Mouse (Mus musculus) embryonic facial prominence, embryonic 11.5 days (tissue): Measurements from ENCODE around the gene Krtap17-1. TPM values are rescaled to one million over a fixed set of nuclear protein-coding genes. Genes with fewer than 3 reads are reported as not detected.
A peak's percentile ranks its signal among the peaks of the same experiment; 100 is the strongest.

ENCODE experiments used
- ATAC-seq: fragments of 200-750 bp; cut with Nextera tagmentation; replicated peaks from 2 replicates; pipeline ENCODE4 v1.8.0; 2017; ENCODE audit warnings: low read depth; ENCODE audit not compliant: insufficient number of reproducible peaks, low FRiP score, low TSS enrichment
- DNase-seq: peaks from one replicate; pipeline ENCODE4 v3.0.0-alpha.2; 2015; ENCODE audit warnings: low spot score
- H3K27ac ChIP-seq: fragments of 300-500 bp; sonication (generic); replicated peaks from 2 replicates; pipeline ENCODE4 v1.5.1; 2014; ENCODE audit warnings: mild to moderate bottlenecking, low read depth, low read length, control low read depth
- H3K27me3 ChIP-seq: fragments of 300-500 bp; sonication (generic); 2 replicates; pipeline ENCODE4 v1.6.1; 2014; ENCODE audit warnings: mild to moderate bottlenecking, low read length, moderate library complexity, mixed read lengths; ENCODE audit not compliant: control insufficient read depth, insufficient read depth
- H3K36me3 ChIP-seq: fragments of 300-500 bp; sonication (generic); replicated peaks from 2 replicates; pipeline ENCODE4 v1.6.1; 2014; ENCODE audit warnings: low read depth, mild to moderate bottlenecking, low read length, moderate library complexity, mixed read lengths; ENCODE audit not compliant: control insufficient read depth, insufficient read depth
- H3K4me1 ChIP-seq: fragments of 300-500 bp; sonication (generic); 2 replicates; pipeline ENCODE4 v1.6.1; 2014; ENCODE audit warnings: low read length, mixed read lengths; ENCODE audit not compliant: control insufficient read depth, insufficient read depth
- H3K4me2 ChIP-seq: fragments of 300-500 bp; sonication (generic); 2 replicates; pipeline ENCODE4 v1.6.1; 2014; ENCODE audit warnings: low read depth, mild to moderate bottlenecking, control low read depth, low read length, moderate library complexity
- H3K4me3 ChIP-seq: fragments of 300-500 bp; sonication (generic); 2 replicates; pipeline ENCODE4 v1.5.1; 2014; ENCODE audit warnings: low read depth, low read length, control low read depth
- H3K9ac ChIP-seq: fragments of 300-500 bp; sonication (generic); replicated peaks from 2 replicates; pipeline ENCODE4 v1.6.1; 2014; ENCODE audit warnings: mild to moderate bottlenecking, control low read depth, low read length
- H3K9me3 ChIP-seq: fragments of 300-500 bp; sonication (generic); replicated peaks from 2 replicates; pipeline ENCODE4 v1.6.1; 2016; ENCODE audit warnings: mild to moderate bottlenecking, low read length, inconsistent platforms, mixed read lengths; ENCODE audit not compliant: control insufficient read depth
- WGBS: fragments of 180-500 bp; shearing (Covaris S2); extraction: QIAGEN DNeasy Blood & Tissue Kit; methylation state at CpG from one replicate; pipeline ENCODE4 v1.1.7; 2014; 5-methylcytosine and 5-hydroxymethylcytosine counted together
- polyA plus RNA-seq: library from polyadenylated mRNA; unstranded; fragments of >200 nt; fragmentation: Nextera tagmentation; extraction: Ambion mirVana; gene quantifications from 2 replicates; pipeline ENCODE4 v1.2.1, GENCODE M21; 2014

Krtap17-1 gene
- polyA plus RNA-seq, 1 experiment from 2014 or later, result not detected

DNA sequence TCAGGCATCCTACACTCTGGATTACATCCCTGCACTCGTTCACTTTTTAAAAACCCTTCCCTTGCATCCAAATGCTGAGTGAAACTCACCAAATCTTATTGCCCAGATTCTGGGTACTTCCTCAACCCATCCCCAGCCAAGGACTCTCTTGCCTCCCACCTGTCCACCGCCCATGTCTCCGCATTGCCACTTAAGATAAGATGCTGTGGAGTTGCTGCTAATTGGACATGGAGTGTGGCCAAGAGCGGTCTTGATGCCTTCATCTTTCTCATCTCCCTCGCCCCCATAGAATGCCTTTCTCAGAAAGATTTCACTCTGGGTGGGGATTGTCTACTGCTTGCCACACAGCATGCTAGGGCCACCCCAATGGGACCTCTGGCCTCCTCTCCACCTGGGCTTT, 14.5 kb upstream of the Krtap17-1 start:
- no peaks in the 10 kb centered on the region for H3K27me3 ChIP-seq
- H3K9ac ChIP-seq, result no peak overlapping the region
- H3K4me2 ChIP-seq, result no peak overlapping the region
- no peaks in the 10 kb centered on the region for H3K9me3 ChIP-seq
- H3K36me3 ChIP-seq, result no peaks in the 10 kb centered on the region
- no peak overlapping the region for H3K27ac ChIP-seq
- 84% methylated on average over 5 of the region's 5 CpGs for WGBS
- no peak for ATAC-seq
- DNase-seq, result no peak
- no peak overlapping the region for H3K4me3 ChIP-seq
- H3K4me1 ChIP-seq, result no peaks in the 10 kb centered on the region

DNA sequence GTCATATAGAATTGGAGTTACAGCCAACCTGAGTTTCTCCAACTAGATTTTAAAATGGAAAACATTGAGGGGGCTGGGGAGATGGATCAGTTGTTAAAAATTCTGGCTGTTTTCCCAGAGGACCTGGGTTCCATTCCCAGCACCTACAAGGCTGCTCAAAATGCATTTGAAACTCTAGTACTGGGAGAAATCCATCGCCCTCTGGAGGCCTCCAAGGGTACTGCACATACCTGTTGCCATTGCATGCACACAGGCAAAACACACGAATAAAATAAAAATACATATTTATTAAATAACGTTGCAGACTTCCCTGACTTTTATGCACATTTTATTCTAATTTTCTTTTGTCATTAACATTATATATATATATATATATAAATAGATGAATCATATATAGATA, 12.8 kb upstream of the Krtap17-1 start:
- no peak overlapping the region for H3K4me3 ChIP-seq
- no peaks in the 10 kb centered on the region for H3K4me1 ChIP-seq
- H3K4me2 ChIP-seq, result no peak overlapping the region
- H3K27ac ChIP-seq, result no peak overlapping the region
- DNase-seq (no peak), ATAC-seq (no peak)
- WGBS, result 59% methylated on average over 3 of the region's 3 CpGs
- no peaks in the 10 kb centered on the region for H3K27me3 ChIP-seq
- H3K9me3 ChIP-seq, result no peaks in the 10 kb centered on the region
- H3K36me3 ChIP-seq, result no peaks in the 10 kb centered on the region
- H3K9ac ChIP-seq, result no peak overlapping the region

DNA sequence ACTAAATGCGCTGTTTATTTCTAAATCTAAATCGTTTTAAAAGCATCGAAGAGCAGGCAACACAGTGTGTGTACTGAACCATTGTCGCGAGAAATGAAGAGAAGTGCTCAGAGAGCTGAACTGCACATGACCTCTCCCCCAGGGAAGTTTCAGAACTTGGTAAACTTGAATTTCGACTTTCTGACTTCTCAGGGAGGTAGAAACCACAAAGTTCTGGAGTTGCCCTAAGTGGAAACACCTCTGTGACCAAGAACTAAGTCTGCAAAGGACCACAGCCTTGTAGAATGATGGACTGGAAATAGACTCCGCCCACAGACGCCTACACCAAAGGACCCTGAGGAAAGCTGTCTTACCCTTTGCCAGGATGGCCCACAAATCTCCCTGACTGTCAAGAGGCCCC, 12.1 kb upstream of the Krtap17-1 start:
- no peak overlapping the region for H3K27ac ChIP-seq
- DNase-seq, result no peak
- no peaks in the 10 kb centered on the region for H3K36me3 ChIP-seq
- ATAC-seq, result no peak
- H3K4me2 ChIP-seq, result no peak overlapping the region
- no peaks in the 10 kb centered on the region for H3K4me1 ChIP-seq
- H3K9ac ChIP-seq, result no peak overlapping the region
- H3K27me3 ChIP-seq, result no peaks in the 10 kb centered on the region
- WGBS, result 89% methylated on average over 8 of the region's 8 CpGs
- no peaks in the 10 kb centered on the region for H3K9me3 ChIP-seq
- H3K4me3 ChIP-seq, result no peak overlapping the region

DNA sequence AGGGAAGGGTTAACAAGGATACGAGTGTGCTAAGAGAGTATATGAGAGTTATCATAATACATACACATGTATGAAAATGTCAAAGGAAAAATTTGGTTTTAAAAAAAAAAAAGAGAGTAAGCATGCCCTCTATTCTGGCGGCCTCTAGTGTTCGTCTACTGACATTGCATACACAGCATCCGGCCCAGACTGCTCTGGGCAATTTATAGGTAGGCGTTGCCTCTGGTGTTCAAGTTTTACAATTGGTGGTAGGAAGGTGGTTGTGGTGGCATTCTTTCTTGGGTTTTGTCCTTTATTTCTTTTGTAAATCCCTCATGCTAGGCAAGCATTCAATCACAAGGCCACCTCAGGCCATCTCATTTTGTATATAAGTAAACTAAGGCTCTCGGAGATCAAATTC, 11.1 kb upstream of the Krtap17-1 start:
- Histone ChIP-seq H3K4me2 (no peak overlapping the region), H3K27ac (no peak overlapping the region), H3K9me3 (no peaks in the 10 kb centered on the region), H3K4me3 (no peak overlapping the region), H3K36me3 (no peaks in the 10 kb centered on the region), H3K27me3 (no peaks in the 10 kb centered on the region), H3K4me1 (no peaks in the 10 kb centered on the region), H3K9ac (no peak overlapping the region)
- no peak for ATAC-seq
- 27% methylated on average over 6 of the region's 6 CpGs for WGBS
- peak; percentile 72 for DNase-seq

DNA sequence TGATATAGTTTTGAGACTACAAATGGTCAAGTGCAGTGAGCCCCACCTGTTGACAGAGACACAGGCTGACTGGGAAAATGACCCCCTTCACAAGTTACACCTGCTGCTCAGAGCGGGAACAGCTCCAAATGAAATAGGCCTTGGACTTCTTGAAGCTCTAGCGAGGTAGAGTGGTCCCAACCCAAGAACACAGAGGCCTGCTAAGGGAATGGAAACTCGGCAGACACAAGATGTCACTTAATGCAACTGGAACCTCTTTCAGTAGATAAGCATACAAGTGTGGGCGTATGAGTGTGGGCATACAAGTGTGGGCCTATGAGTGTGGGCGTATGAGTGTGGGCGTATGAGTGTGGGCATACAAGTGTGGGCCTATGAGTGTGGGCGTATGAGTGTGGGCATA, 5.3 kb upstream of the Krtap17-1 start:
- H3K4me2 ChIP-seq, result no peak overlapping the region
- H3K9ac ChIP-seq, result no peak overlapping the region
- no peaks in the 10 kb centered on the region for H3K27me3 ChIP-seq
- no peaks in the 10 kb centered on the region for H3K9me3 ChIP-seq
- H3K27ac ChIP-seq, result no peak overlapping the region
- no peaks in the 10 kb centered on the region for H3K4me1 ChIP-seq
- WGBS, result 92% methylated on average over 7 of the region's 7 CpGs
- ATAC-seq, result no peak
- no peak overlapping the region for H3K4me3 ChIP-seq
- no peaks in the 10 kb centered on the region for H3K36me3 ChIP-seq
- no peak for DNase-seq

DNA sequence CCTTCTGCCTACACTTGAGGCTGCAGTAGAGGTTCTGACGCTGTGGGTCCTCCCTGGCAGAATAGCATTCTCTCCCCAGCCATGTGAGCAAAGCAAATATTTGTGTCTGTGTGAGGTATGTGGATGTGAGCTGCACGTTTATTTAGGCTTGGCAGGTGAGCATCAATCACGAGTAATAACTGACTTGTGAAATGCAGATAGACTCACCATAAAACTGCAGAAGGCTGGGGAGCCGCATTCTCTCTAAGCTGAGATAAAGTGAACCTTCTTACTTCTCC, 529 bp upstream of the Krtap17-1 start:
- no peak overlapping the region for H3K27ac ChIP-seq
- H3K4me2 ChIP-seq, result no peak overlapping the region
- no peak for DNase-seq
- H3K9me3 ChIP-seq, result no peaks in the 10 kb centered on the region
- no peaks in the 10 kb centered on the region for H3K36me3 ChIP-seq
- H3K27me3 ChIP-seq, result 0 out of 2 replicates have a peak, but pooled peaks cover 2% of the 10 kb centered on the region
- H3K4me3 ChIP-seq, result no peak overlapping the region
- H3K4me1 ChIP-seq, result no peaks in the 10 kb centered on the region
- ATAC-seq, result no peak
- no peak overlapping the region for H3K9ac ChIP-seq
- 73% methylated on average over 4 of the region's 4 CpGs for WGBS

DNA sequence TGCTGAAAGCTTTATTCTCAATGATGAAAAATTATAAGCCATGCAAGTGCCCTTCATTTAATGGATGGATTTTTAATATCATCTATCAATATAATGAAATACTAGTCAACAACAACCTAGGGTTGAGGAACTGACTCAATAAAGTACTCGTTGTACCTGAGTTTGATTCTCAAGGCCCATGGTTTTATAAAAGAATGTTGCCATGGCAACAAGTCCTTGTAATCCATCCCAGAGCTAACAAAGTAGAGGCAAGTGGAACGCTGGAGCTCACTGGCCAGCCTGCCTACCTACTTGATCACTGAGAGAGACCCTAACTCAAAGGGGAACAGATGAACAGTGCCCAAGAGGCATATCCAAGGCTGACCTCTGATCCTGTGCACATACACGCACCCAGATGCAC, 3.2 kb downstream of the Krtap17-1 start:
- whole genome bisulfite sequencing, result 81% methylated on average over 3 of the region's 3 CpGs
- Histone ChIP-seq H3K4me3 (no peak overlapping the region), H3K9ac (no peak overlapping the region), H3K27me3 (0 out of 2 replicates have a peak, but pooled peaks cover 2% of the 10 kb centered on the region), H3K4me1 (no peaks in the 10 kb centered on the region), H3K9me3 (no peaks in the 10 kb centered on the region), H3K36me3 (no peaks in the 10 kb centered on the region), H3K4me2 (no peak overlapping the region), H3K27ac (no peak overlapping the region)
- no peak for ATAC-seq
- no peak for DNase-seq

DNA sequence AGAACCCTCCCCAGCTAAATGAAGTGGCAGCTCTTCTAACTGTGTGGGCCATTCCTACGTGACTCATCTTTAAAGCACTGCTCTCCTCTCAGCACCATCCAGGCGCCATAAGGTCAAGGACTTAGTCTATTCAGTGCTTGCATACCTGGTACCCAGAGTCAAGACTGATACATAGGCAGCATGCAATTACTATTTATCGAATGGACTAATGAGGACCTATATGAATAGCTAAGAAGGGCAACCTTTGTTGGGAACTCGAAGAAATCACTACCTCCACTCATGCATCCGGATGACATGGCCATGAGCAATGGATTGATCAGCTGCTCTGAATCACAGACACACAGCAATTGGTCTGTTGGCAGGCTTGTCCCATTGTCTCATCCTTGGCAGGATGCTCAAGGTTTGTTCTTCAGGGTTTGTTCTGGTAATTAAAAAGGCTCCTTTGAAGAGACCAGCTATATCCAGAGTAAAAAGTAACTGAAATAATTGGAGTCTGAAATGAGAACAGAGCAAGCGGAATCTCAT, 3.9 kb downstream of the Krtap17-1 start:
- Histone ChIP-seq H3K4me2 (no peak overlapping the region), H3K4me3 (no peak overlapping the region), H3K36me3 (no peaks in the 10 kb centered on the region), H3K4me1 (no peaks in the 10 kb centered on the region), H3K9ac (no peak overlapping the region), H3K27me3 (0 out of 2 replicates have a peak, but pooled peaks cover 2% of the 10 kb centered on the region), H3K9me3 (no peaks in the 10 kb centered on the region), H3K27ac (no peak overlapping the region)
- no peak for DNase-seq
- 86% methylated on average over 6 of the region's 6 CpGs for WGBS
- ATAC-seq, result no peak
